Mouse (Mus musculus): ENCODE data around the gene Rhobtb3. TPM values are rescaled to one million over a fixed set of nuclear protein-coding genes. Genes with fewer than 3 reads are reported as not detected.
"Not testable (repeated sequence)": the region's sequence is repeated elsewhere in the genome, so short reads cannot be mapped to it uniquely, and the experiment has no call there.

Gene Rhobtb3
- polyA plus RNA-seq, 1 experiment: 1.7 TPM

- DNase-seq (ENCODE audit: low read depth, low spot score): no peak
- WGBS: 90% methylated on average over 9 of the region's 9 CpGs
Measured at GRCm38 (mm10) chr13:75823201-75823600, 120.5 kb downstream of the Rhobtb3 start.

GRCm38 (mm10) chr13:75822366-75822765 lies 121.4 kb downstream of the Rhobtb3 start:
- not testable (repeated sequence) for DNase-seq (ENCODE audit: low read depth, low spot score)
- 96% methylated on average over 4 of the region's 4 CpGs for WGBS

- no peak for DNase-seq (ENCODE audit: low read depth, low spot score)
Measured at GRCm38 (mm10) chr13:75819898-75820297, 123.8 kb downstream of the Rhobtb3 start.

Other genes starting within 250 kb of the Rhobtb3 start
- 4.5 and 8.8 TPM in 2 replicates for gene Ell2, start 237.2 kb downstream of the Rhobtb3 start, polyA plus RNA-seq (2012; rRNA removed)
- 243 and 525 TPM in 2 replicates for gene Glrx, start 104.1 kb downstream of the Rhobtb3 start, polyA plus RNA-seq (2012; rRNA removed)
- not detected in 2 replicates for gene Spata9, start 23.2 kb upstream of the Rhobtb3 start, polyA plus RNA-seq (2012; rRNA removed)
- gene Rfesd, start 74.8 kb upstream of the Rhobtb3 start, polyA plus RNA-seq (2012; rRNA removed): 3.7 and 4.9 TPM in 2 replicates
- 0.05 TPM in 1 of 2 replicates, not detected in the other for gene Gpr150, start 113.1 kb upstream of the Rhobtb3 start, polyA plus RNA-seq (2012; rRNA removed)
- gene Arsk, start 154.7 kb upstream of the Rhobtb3 start, polyA plus RNA-seq (2012; rRNA removed): 1.5 and 2.5 TPM in 2 replicates
- 6.3 and 6.4 TPM in 2 replicates for gene Ttc37, start 154.8 kb upstream of the Rhobtb3 start, polyA plus RNA-seq (2012; rRNA removed)

Data from large intestine, adult 2 months (tissue).